Mouse (Mus musculus): ENCODE results near the gene Rhbdl1.

The Rhbdl1 gene

GRCm38 (mm10) chr17:25796211-25796771 is 40.8 kb downstream of the Rhbdl1 start:
- CTCF ChIA-PET = no interaction called here

GRCm38 (mm10) chr17:25795609-25796092 is 41.4 kb downstream of the Rhbdl1 start, which contains the start of gene AC134908.4:
Gene AC134908.4 (minus strand): TSS chr17:25795659.
- CTCF ChIA-PET = no interaction called here

DNA sequence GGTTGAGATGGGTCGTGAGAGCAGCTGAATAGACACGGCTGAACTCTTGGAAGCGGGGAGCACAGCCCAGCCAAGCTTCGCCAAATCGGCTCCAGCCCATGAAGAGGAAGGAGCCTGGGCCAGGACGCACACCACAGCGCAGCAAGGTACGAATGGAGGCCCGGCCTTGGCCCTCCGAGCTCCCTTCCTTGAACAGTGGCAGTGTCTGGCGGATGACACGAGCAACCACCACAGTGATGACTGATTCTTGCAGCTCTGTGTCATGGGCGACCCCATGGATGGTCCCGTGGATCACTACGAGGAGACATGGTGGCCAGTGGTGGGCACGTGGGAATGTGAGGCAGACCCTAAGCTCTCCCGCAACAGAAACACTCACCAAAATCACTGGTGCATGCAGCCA is 42.1 kb downstream of the Rhbdl1 start:
- CTCF ChIA-PET = interaction anchor here (0.6 kb wide), 1 partner anchor 1068 kb away, joined by 6 read pairs; no protein-coding TSS in a partner anchor

- CTCF ChIA-PET = interaction anchor here (0.6 to 0.7 kb wide), 2 partner anchors 73 to 1068 kb away, joined by 3 to 6 read pairs; no protein-coding TSS in a partner anchor
These were observed 42.9 kb downstream of the Rhbdl1 start for GRCm38 (mm10) chr17:25794197-25794596.

GRCm38 (mm10) chr17:25792615-25793014 is 44.5 kb downstream of the Rhbdl1 start, which contains the start of gene Fam173a:
Gene Fam173a (minus strand): TSS chr17:25792901.
- CTCF ChIA-PET = interaction anchor here (1.3 kb wide), 1 partner anchor 19 kb away, joined by 15 read pairs; the partner anchor contains the start of gene Narfl

GRCm38 (mm10) chr17:25791843-25792527 is 45.1 kb downstream of the Rhbdl1 start:
- CTCF ChIA-PET = interaction anchor here (1.3 kb wide), 1 partner anchor 19 kb away, joined by 15 read pairs; the partner anchor contains the start of gene Narfl

GRCm38 (mm10) chr17:25791320-25791842 is 45.7 kb downstream of the Rhbdl1 start:
- CTCF ChIA-PET = interaction anchor here (0.5 kb wide), 1 partner anchor 1149 kb away, joined by 3 read pairs; no protein-coding TSS in a partner anchor

- CTCF ChIA-PET = no interaction called here
These were observed 50.2 kb downstream of the Rhbdl1 start for GRCm38 (mm10) chr17:25786781-25787504.

DNA sequence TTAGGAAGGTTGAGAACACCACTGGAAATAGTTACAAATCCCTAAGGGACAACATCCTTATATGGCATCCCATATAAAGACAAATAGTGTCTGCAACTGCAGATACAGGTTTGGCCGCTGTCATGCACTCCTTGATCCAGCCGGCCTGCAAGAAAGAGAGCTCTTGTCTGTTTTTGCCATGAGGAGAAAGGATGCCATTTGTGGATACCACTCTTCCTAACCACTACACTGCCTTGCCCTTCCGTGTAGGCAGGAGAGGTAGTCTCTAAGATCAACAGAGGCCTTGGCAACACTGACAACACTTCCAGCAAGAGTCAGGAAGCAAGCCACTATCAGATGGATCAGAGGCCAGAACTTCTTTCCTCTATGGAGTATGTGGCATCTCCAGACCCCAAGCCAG is 50.8 kb downstream of the Rhbdl1 start, which contains the start of gene Ccdc78:
Ccdc78 (plus strand) TSS at position 301 of the 400 bp plus-strand sequence.
- CTCF ChIA-PET = no interaction called here

- CTCF ChIA-PET = no interaction called here
These were observed 51.8 kb downstream of the Rhbdl1 start, which contains the start of gene Haghl for GRCm38 (mm10) chr17:25785281-25785745. Gene Haghl (minus strand): TSS chr17:25785673.
